Mouse (Mus musculus) megakaryocyte-erythroid progenitor cell, adult 5 weeks (primary cell): ENCODE data around the gene Izumo3. TPM values are rescaled to one million over a fixed set of nuclear protein-coding genes. Genes with fewer than 3 reads are reported as not detected.

Experiments used
- polyA plus RNA-seq: library from polyadenylated mRNA; stranded (reverse); fragments of >175 nt; gene quantifications from 2 replicates; pipeline ENCODE4 v1.2.3, GENCODE M21; 2012

Gene Izumo3
- polyA plus RNA-seq: not detected in 2 replicates

DNA sequence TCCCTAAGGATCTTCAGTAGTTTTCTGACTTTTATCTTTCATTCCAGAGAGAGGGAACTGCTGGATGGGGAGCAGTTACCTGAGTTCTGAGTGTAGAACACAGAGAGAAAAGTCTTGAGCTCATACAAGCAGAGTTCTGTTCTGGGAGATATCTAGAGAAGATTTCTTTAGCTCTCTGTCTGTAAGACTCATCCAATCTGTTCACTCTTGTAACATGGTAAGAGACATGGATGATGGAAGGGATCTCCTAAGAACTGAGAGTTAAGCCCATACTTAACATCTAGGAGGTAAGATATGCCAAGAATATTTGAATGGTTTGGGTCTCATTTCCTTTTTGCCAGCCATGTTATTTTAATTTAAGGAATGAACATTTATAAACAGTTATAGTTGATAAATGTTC lies at the start of gene Izumo3:
Gene Izumo3, minus strand, starts transcription at position 101 of the 400 bp plus-strand sequence.

DNA sequence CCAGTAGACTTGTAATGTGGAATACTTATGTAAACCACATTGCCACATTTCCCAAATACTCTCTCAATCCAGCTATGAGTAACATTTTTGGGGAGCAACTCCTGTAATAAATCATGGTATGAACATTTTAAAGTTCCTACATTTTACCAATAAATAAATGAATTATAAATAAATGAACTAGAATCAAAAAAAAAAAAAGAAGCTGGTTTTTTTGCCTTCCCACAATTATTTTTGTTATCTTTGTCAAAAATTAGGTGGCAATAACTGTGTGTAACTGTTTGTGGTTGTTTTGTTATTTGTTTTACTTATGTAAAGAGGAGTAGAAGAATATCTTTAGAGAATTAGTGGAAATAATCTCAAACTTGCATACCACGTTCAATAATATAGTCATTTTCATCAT lies 44.6 kb upstream of the Izumo3 start, which contains the start of gene Gm12666:
Gene Gm12666, minus strand, starts transcription at position 101 of the 400 bp plus-strand sequence.

Other genes with a start within 250 kb of the Izumo3 start
- gene Gm12666, start 44.5 kb upstream of the Izumo3 start, polyA plus RNA-seq: not detected in 2 replicates